Mouse (Mus musculus) lung, postnatal 0 days (tissue): ENCODE measurements at regions not wholly inside any gene's neighbourhood (a gene's known extent, or its start where the extent isn't known, plus 50 kb on each side); places are given as distances from the start of the nearest gene placed in this dataset.

Source experiments
- ATAC-seq: fragments of 200-750 bp; cut with Nextera tagmentation; 2 replicates; pipeline ENCODE4 v1.8.0; 2017; ENCODE audit warnings: moderate library complexity
- DNase-seq: peaks from one replicate; pipeline ENCODE4 v3.0.0-alpha.2; 2016; ENCODE audit warnings: low spot score
- H3K27ac ChIP-seq: fragments of 300-500 bp; sonication (generic); 2 replicates; pipeline ENCODE4 v1.5.1; 2014; ENCODE audit warnings: antibody characterized with exemption, mild to moderate bottlenecking, low read length, mixed read lengths
- H3K27me3 ChIP-seq: fragments of 300-500 bp; sonication (generic); replicated peaks from 2 replicates; pipeline ENCODE4 v1.6.1; 2014; ENCODE audit warnings: low read length, mixed read lengths; ENCODE audit not compliant: insufficient read depth
- H3K36me3 ChIP-seq: fragments of 300-500 bp; sonication (generic); 2 replicates; pipeline ENCODE4 v1.6.1; 2014; ENCODE audit warnings: low read length, mixed read lengths; ENCODE audit not compliant: insufficient read depth
- H3K4me1 ChIP-seq: fragments of 300-500 bp; sonication (generic); 2 replicates; pipeline ENCODE4 v1.6.1; 2014; ENCODE audit warnings: antibody characterized with exemption, low read depth, low read length, mixed read lengths; ENCODE audit not compliant: insufficient read depth
- H3K4me2 ChIP-seq: fragments of 300-500 bp; sonication (generic); replicated peaks from 2 replicates; pipeline ENCODE4 v1.6.1; 2014; ENCODE audit warnings: low read depth, mild to moderate bottlenecking, low read length, moderate library complexity, mixed read lengths
- H3K4me3 ChIP-seq: fragments of 300-500 bp; sonication (generic); 2 replicates; pipeline ENCODE4 v1.5.1; 2014; ENCODE audit warnings: low read depth, low read length
- H3K9ac ChIP-seq: fragments of 300-500 bp; sonication (generic); replicated peaks from 2 replicates; pipeline ENCODE4 v1.6.1; 2014; ENCODE audit warnings: low read depth, mild to moderate bottlenecking
- H3K9me3 ChIP-seq: fragments of 300-500 bp; sonication (generic); 2 replicates; pipeline ENCODE4 v1.6.1; 2016; ENCODE audit warnings: low read length, mixed read lengths
- CTCF ChIP-seq: IDR thresholded peaks from 2 replicates; pipeline ENCODE4 v1.5.1; 2016; ENCODE audit warnings: antibody characterized with exemption, mild to moderate bottlenecking
- EP300 ChIP-seq: IDR thresholded peaks from 2 replicates; pipeline ENCODE4 v1.6.1; 2016; ENCODE audit warnings: antibody characterized with exemption, mild to moderate bottlenecking, control low read depth
- WGBS: fragments of 180-500 bp; shearing (Covaris S2); extraction: QIAGEN DNeasy Blood & Tissue Kit; methylation state at CpG from one replicate; pipeline ENCODE4 v1.1.7; 2014; 5-methylcytosine and 5-hydroxymethylcytosine counted together

GRCm38 (mm10) chr16:7685484-7685883 lies 739.5 kb downstream of the Tmem114 start:
- no peaks in the 10 kb centered on the region for H3K9me3 ChIP-seq
- ATAC-seq: no peak
- H3K27ac ChIP-seq: no peak overlapping the region
- no peak for DNase-seq
- H3K9ac ChIP-seq: no peak overlapping the region
- H3K27me3 ChIP-seq: no peaks in the 10 kb centered on the region
- H3K4me1 ChIP-seq: no peaks in the 10 kb centered on the region
- H3K36me3 ChIP-seq: no peaks in the 10 kb centered on the region
- no peak overlapping the region for H3K4me3 ChIP-seq
- no peak for TF ChIP-seq CTCF
- TF ChIP-seq EP300: no peak
- no peak overlapping the region for H3K4me2 ChIP-seq

DNA sequence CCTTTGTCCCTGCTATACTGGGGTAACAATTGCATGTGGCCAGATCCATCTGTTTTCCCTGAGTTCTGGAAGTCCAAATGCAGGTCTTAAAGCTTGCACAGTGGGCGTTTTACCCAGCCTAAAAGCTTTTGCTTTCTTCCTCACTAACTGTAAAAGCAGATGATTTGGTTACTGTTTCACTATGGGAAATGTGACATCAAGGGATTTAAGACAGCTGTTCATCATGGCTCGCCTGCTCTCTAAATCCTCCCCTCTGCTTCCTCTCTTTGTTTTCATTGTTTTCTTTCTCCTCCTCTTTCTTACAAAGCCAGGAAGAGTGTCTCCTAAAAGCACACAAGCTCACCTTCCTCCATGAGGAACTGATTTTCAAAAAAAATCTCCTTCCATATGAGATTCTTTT lies 758.8 kb downstream of the Tmem114 start:
- no peak overlapping the region for H3K9ac ChIP-seq
- ATAC-seq: no peak
- H3K4me3 ChIP-seq: no peak overlapping the region
- TF ChIP-seq CTCF (no peak), EP300 (no peak)
- 32% methylated on average over 2 of the region's 2 CpGs for WGBS
- no peak overlapping the region for H3K4me2 ChIP-seq
- DNase-seq: no peak
- H3K27ac ChIP-seq: no peak overlapping the region
- no peaks in the 10 kb centered on the region for H3K4me1 ChIP-seq
- no peaks in the 10 kb centered on the region for H3K36me3 ChIP-seq
- H3K27me3 ChIP-seq: no peaks in the 10 kb centered on the region
- H3K9me3 ChIP-seq: no peaks in the 10 kb centered on the region

GRCm38 (mm10) chr16:7658133-7658532 lies 766.8 kb downstream of the Tmem114 start:
- TF ChIP-seq CTCF (no peak), EP300 (no peak)
- Histone ChIP-seq H3K27ac (no peak overlapping the region), H3K4me1 (no peaks in the 10 kb centered on the region), H3K9ac (no peak overlapping the region), H3K36me3 (no peaks in the 10 kb centered on the region), H3K9me3 (no peaks in the 10 kb centered on the region), H3K4me3 (no peak overlapping the region), H3K4me2 (no peak overlapping the region), H3K27me3 (no peaks in the 10 kb centered on the region)
- DNase-seq: no peak
- WGBS: 34% methylated on average over 9 of the region's 9 CpGs
- no peak for ATAC-seq

GRCm38 (mm10) chr16:7654451-7654850 lies 770.5 kb downstream of the Tmem114 start:
- TF ChIP-seq EP300 (no peak), CTCF (no peak)
- ATAC-seq (no peak), DNase-seq (no peak)
- 79% methylated on average over 6 of the region's 6 CpGs for WGBS
- H3K4me2 ChIP-seq: no peak overlapping the region
- H3K4me1 ChIP-seq: no peaks in the 10 kb centered on the region
- no peak overlapping the region for H3K27ac ChIP-seq
- H3K27me3 ChIP-seq: no peaks in the 10 kb centered on the region
- H3K9ac ChIP-seq: no peak overlapping the region
- H3K4me3 ChIP-seq: no peak overlapping the region
- no peaks in the 10 kb centered on the region for H3K36me3 ChIP-seq
- no peaks in the 10 kb centered on the region for H3K9me3 ChIP-seq

- no peak overlapping the region for H3K4me3 ChIP-seq
- ATAC-seq: no peak
- TF ChIP-seq EP300: no peak
- TF ChIP-seq CTCF: no peak
- H3K36me3 ChIP-seq: no peaks in the 10 kb centered on the region
- DNase-seq: no peak
- WGBS: 38% methylated on average over 1 of the region's 1 CpGs
- H3K27me3 ChIP-seq: no peaks in the 10 kb centered on the region
- no peak overlapping the region for H3K9ac ChIP-seq
- H3K4me2 ChIP-seq: no peak overlapping the region
- H3K27ac ChIP-seq: no peak overlapping the region
- H3K9me3 ChIP-seq: no peaks in the 10 kb centered on the region
- no peaks in the 10 kb centered on the region for H3K4me1 ChIP-seq
Measured at GRCm38 (mm10) chr16:7649771-7650170, 775.2 kb downstream of the Tmem114 start.

- H3K27me3 ChIP-seq: no peaks in the 10 kb centered on the region
- H3K36me3 ChIP-seq: no peaks in the 10 kb centered on the region
- no peak overlapping the region for H3K4me2 ChIP-seq
- H3K9me3 ChIP-seq: no peaks in the 10 kb centered on the region
- no peaks in the 10 kb centered on the region for H3K4me1 ChIP-seq
- TF ChIP-seq EP300: no peak
- TF ChIP-seq CTCF: no peak
- no peak overlapping the region for H3K4me3 ChIP-seq
- H3K27ac ChIP-seq: no peak overlapping the region
- ATAC-seq: no peak
- no peak for DNase-seq
- no peak overlapping the region for H3K9ac ChIP-seq
Measured at GRCm38 (mm10) chr16:7647275-7647926, 777.5 kb downstream of the Tmem114 start.

- Histone ChIP-seq H3K27me3 (no peaks in the 10 kb centered on the region), H3K4me1 (no peaks in the 10 kb centered on the region), H3K4me2 (no peak overlapping the region), H3K36me3 (no peaks in the 10 kb centered on the region), H3K4me3 (no peak overlapping the region), H3K9ac (no peak overlapping the region), H3K27ac (no peak overlapping the region), H3K9me3 (no peaks in the 10 kb centered on the region)
- no peak for DNase-seq
- no peak for ATAC-seq
- no peak for TF ChIP-seq EP300
- no peak for TF ChIP-seq CTCF
Measured at GRCm38 (mm10) chr16:7644363-7644762, 780.6 kb downstream of the Tmem114 start.
